Mouse (Mus musculus): Measurements from ENCODE around the gene Ipp. TPM values are rescaled to one million over a fixed set of nuclear protein-coding genes. Genes with fewer than 3 reads are reported as not detected.

The Ipp gene
- polyA plus RNA-seq, 2 experiments = 3.2 to 6.0 TPM

DNA sequence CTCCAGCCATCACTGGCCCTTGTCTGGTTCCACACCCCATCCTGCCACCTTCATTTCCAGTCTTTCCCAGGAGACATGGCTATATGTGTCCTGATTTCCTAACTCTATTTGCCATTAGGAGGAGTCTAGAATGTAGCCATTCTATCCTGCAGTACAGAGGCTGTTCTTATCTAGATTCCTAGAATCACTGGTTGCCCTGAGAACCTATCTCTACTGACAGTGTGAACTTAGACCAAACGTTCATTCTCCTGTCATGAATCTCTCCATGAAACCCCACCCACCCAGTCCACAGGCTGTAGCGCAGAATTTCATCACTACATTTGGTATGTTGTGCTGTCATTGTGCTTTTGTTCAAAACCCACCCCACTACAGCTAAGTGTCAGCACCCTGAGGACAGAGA, 26.0 kb upstream of the Ipp start:
- DNase-seq (ENCODE audit: low read depth in 3 of 3, low spot score in 3 of 3) (peak in 1 of 3 experiments; percentile 44), ATAC-seq (ENCODE audit: insufficient read depth) (peak; percentile 69; the same call in 1 of the 2 replicates)
- peak; percentile 48 for TF ChIP-seq EP300 (IDR thresholded peaks at IDR 0.05; ENCODE audit: low read depth)
- TF ChIP-seq CTCF (IDR thresholded peaks at IDR 0.05; ENCODE audit: low read depth) = no peak
- Histone ChIP-seq H3K4me3 (ENCODE audit: insufficient read depth in 1 of 2, low read depth in 2 of 2, low read length in 2 of 2) (no peak overlapping the region), H3K9me3 (ENCODE audit: control insufficient read depth, low read length) (no peaks in the 10 kb centered on the region), H3K27me3 (ENCODE audit: control insufficient read depth, insufficient read depth, low read length) (no peaks in the 10 kb centered on the region), H3K27ac (no peak overlapping the region), H3K36me3 (replicated peaks; ENCODE audit: control insufficient read depth, insufficient read depth, low read depth) (no peaks in the 10 kb centered on the region), H3K4me1 (replicated peaks; ENCODE audit: control insufficient read depth in 2 of 2, insufficient read depth in 2 of 2, low read length in 1 of 2) (peaks cover 5 to 9% of the 10 kb centered on the region in 2 experiments; a peak in 3 of 4 replicates), H3K9ac (replicated peaks) (no peak overlapping the region), H3K4me2 (ENCODE audit: low read depth) (no peak overlapping the region)
- WGBS (ENCODE audit: insufficient replicate concordance) = 14% methylated on average over 2 of the region's 2 CpGs

DNA sequence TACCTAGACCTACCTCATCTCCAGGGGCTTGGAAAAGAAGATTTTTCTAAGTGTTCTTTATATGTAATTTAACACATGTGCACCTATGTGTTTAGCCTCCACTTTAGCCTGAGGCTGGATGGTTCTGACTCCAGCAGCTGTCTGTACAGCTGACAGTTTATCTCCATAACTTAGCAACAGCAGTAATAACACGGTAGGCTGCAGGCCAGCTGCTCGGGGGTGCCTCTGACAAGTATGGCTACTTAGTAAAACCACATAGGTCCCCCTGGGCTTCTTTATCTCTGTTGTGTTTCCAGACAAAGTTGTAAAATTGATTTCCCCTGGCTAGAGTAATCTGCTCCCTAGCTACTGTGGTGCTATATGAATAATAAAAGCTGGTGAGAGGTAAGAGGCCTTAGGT, 23.9 kb upstream of the Ipp start:
- Histone ChIP-seq H3K27ac (no peak overlapping the region), H3K9ac (replicated peaks) (no peak overlapping the region), H3K9me3 (ENCODE audit: control insufficient read depth, low read length) (no peaks in the 10 kb centered on the region), H3K4me2 (ENCODE audit: low read depth) (no peak overlapping the region), H3K4me1 (replicated peaks; ENCODE audit: control insufficient read depth in 2 of 2, insufficient read depth in 2 of 2, low read length in 1 of 2) (peaks cover 5 to 9% of the 10 kb centered on the region in 2 experiments; a peak in 3 of 4 replicates), H3K27me3 (ENCODE audit: control insufficient read depth, insufficient read depth, low read length) (no peaks in the 10 kb centered on the region; the same call in 1 of the 2 replicates), H3K36me3 (replicated peaks; ENCODE audit: control insufficient read depth, insufficient read depth, low read depth) (no peaks in the 10 kb centered on the region), H3K4me3 (ENCODE audit: insufficient read depth in 1 of 2, low read depth in 2 of 2, low read length in 2 of 2) (no peak overlapping the region)
- TF ChIP-seq CTCF (IDR thresholded peaks at IDR 0.05; ENCODE audit: low read depth) = no peak
- TF ChIP-seq EP300 (IDR thresholded peaks at IDR 0.05; ENCODE audit: low read depth) = no peak
- DNase-seq (ENCODE audit: low read depth in 3 of 3, low spot score in 3 of 3) = no peak
- ATAC-seq (ENCODE audit: insufficient read depth) = 0 out of 2 replicates have a peak, but pooled peaks have one; percentile 26
- 1% methylated on average over 2 of the region's 2 CpGs for WGBS (ENCODE audit: insufficient replicate concordance)

DNA sequence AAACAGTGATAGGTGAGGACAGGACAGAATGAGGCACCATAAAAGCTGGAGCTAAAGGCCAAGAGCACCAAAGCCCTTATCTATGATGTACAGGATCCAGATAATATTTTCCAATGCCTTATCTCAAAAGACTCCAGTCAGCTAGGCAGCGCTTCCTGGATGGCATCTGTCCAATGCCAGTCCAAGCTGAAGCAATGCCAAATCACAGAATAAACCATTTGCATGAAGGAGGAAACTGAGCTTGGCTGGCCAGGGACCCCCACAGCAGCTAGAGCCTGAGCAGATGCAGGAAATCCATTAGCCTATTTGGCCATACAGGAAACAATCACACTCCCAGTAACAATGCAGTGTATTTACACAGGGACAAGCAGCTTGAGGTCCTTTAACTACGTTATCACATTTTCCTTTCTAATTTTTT, 16.2 kb upstream of the Ipp start:
- H3K27me3 ChIP-seq (ENCODE audit: control insufficient read depth, insufficient read depth, low read length) = no peaks in the 10 kb centered on the region; the same call in 1 of the 2 replicates
- WGBS (ENCODE audit: insufficient replicate concordance) = 7% methylated on average over 2 of the region's 2 CpGs
- no peaks in the 10 kb centered on the region for H3K36me3 ChIP-seq (replicated peaks; ENCODE audit: control insufficient read depth, insufficient read depth, low read depth)
- H3K27ac ChIP-seq = no peak overlapping the region
- H3K4me3 ChIP-seq (ENCODE audit: insufficient read depth in 1 of 2, low read depth in 2 of 2, low read length in 2 of 2) = no peak overlapping the region
- ATAC-seq (ENCODE audit: insufficient read depth) = no peak
- peaks cover 5 to 7% of the 10 kb centered on the region in 2 experiments; a peak in 3 of 4 replicates for H3K4me1 ChIP-seq (replicated peaks; ENCODE audit: control insufficient read depth in 2 of 2, insufficient read depth in 2 of 2, low read length in 1 of 2)
- no peak overlapping the region for H3K9ac ChIP-seq (replicated peaks)
- no peak overlapping the region for H3K4me2 ChIP-seq (ENCODE audit: low read depth)
- no peaks in the 10 kb centered on the region for H3K9me3 ChIP-seq (ENCODE audit: control insufficient read depth, low read length)
- DNase-seq (ENCODE audit: low read depth in 3 of 3, low spot score in 3 of 3) = no peak
- no peak for TF ChIP-seq CTCF (IDR thresholded peaks at IDR 0.05; ENCODE audit: low read depth)
- peak; percentile 40; the same call in 1 of the 2 replicates for TF ChIP-seq EP300 (IDR thresholded peaks at IDR 0.05; ENCODE audit: low read depth)

DNA sequence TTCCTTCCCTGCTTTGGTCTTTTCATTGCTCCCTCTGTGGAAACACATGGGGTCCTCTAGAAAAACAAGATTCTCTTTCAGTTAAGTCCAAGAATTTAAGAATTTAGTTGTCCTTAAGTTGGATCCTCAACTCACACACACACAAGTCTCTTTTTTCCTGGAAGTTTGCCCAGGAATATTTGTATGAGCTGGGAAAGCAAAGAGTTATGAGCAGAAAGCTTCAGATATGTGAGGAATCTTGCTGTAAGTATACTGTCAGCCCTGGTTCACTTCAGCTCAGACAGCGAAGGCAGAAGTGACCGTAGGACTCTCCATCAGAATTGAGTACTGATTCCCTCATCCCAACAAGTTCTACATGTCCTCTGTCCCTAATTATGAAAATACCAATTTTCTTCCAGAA, 15.5 kb upstream of the Ipp start:
- no peak overlapping the region for H3K9ac ChIP-seq (replicated peaks)
- 72% methylated on average over 2 of the region's 2 CpGs for WGBS (ENCODE audit: insufficient replicate concordance)
- H3K36me3 ChIP-seq (replicated peaks; ENCODE audit: control insufficient read depth, insufficient read depth, low read depth) = no peaks in the 10 kb centered on the region
- H3K4me1 ChIP-seq (replicated peaks; ENCODE audit: control insufficient read depth in 2 of 2, insufficient read depth in 2 of 2, low read length in 1 of 2) = peaks cover 5 to 7% of the 10 kb centered on the region in 2 experiments; a peak in 3 of 4 replicates
- H3K4me2 ChIP-seq (ENCODE audit: low read depth) = no peak overlapping the region
- no peak overlapping the region for H3K4me3 ChIP-seq (ENCODE audit: insufficient read depth in 1 of 2, low read depth in 2 of 2, low read length in 2 of 2)
- DNase-seq (ENCODE audit: low read depth in 3 of 3, low spot score in 3 of 3) = no peak
- no peak for ATAC-seq (ENCODE audit: insufficient read depth)
- H3K27me3 ChIP-seq (ENCODE audit: control insufficient read depth, insufficient read depth, low read length) = no peaks in the 10 kb centered on the region; the same call in 1 of the 2 replicates
- H3K27ac ChIP-seq = no peak overlapping the region
- TF ChIP-seq CTCF (IDR thresholded peaks at IDR 0.05; ENCODE audit: low read depth) (no peak), EP300 (IDR thresholded peaks at IDR 0.05; ENCODE audit: low read depth) (no peak)
- H3K9me3 ChIP-seq (ENCODE audit: control insufficient read depth, low read length) = no peaks in the 10 kb centered on the region

DNA sequence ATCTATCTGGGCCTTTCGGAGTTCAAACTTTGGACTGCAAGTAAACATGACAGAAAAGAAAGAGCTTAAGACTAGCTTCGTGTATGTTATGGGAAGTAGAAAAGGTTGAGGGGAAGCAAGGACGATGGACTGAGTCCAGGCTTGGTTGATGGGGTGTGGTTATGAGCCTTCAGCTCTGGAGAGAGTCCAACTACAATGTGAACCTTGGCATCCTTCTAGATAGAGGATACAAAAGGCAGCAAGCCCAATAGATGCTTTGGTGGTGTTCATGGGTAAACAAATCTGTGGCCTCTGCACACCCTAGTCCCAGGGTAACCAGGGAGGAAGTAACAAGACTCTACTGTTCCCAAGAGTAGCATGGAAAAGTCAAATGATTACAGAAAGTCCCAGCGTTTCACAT, 14.9 kb upstream of the Ipp start:
- TF ChIP-seq EP300 (IDR thresholded peaks at IDR 0.05; ENCODE audit: low read depth) (no peak), CTCF (IDR thresholded peaks at IDR 0.05; ENCODE audit: low read depth) (no peak)
- H3K27me3 ChIP-seq (ENCODE audit: control insufficient read depth, insufficient read depth, low read length) = no peaks in the 10 kb centered on the region; the same call in 1 of the 2 replicates
- WGBS (ENCODE audit: insufficient replicate concordance) = 57% methylated on average over 4 of the region's 4 CpGs
- H3K36me3 ChIP-seq (replicated peaks; ENCODE audit: control insufficient read depth, insufficient read depth, low read depth) = no peaks in the 10 kb centered on the region
- H3K4me3 ChIP-seq (ENCODE audit: insufficient read depth in 1 of 2, low read depth in 2 of 2, low read length in 2 of 2) = no peak overlapping the region
- H3K4me1 ChIP-seq (replicated peaks; ENCODE audit: control insufficient read depth in 2 of 2, insufficient read depth in 2 of 2, low read length in 1 of 2) = peaks cover 5 to 7% of the 10 kb centered on the region in 2 experiments; a peak in 3 of 4 replicates
- no peak overlapping the region for H3K4me2 ChIP-seq (ENCODE audit: low read depth)
- no peak overlapping the region for H3K9ac ChIP-seq (replicated peaks)
- ATAC-seq (ENCODE audit: insufficient read depth) (no peak), DNase-seq (ENCODE audit: low read depth in 3 of 3, low spot score in 3 of 3) (no peak)
- H3K9me3 ChIP-seq (ENCODE audit: control insufficient read depth, low read length) = no peaks in the 10 kb centered on the region
- H3K27ac ChIP-seq = no peak overlapping the region
